8 mouse cellular contexts compared by ENCODE assay signal in the genomic region with DNA sequence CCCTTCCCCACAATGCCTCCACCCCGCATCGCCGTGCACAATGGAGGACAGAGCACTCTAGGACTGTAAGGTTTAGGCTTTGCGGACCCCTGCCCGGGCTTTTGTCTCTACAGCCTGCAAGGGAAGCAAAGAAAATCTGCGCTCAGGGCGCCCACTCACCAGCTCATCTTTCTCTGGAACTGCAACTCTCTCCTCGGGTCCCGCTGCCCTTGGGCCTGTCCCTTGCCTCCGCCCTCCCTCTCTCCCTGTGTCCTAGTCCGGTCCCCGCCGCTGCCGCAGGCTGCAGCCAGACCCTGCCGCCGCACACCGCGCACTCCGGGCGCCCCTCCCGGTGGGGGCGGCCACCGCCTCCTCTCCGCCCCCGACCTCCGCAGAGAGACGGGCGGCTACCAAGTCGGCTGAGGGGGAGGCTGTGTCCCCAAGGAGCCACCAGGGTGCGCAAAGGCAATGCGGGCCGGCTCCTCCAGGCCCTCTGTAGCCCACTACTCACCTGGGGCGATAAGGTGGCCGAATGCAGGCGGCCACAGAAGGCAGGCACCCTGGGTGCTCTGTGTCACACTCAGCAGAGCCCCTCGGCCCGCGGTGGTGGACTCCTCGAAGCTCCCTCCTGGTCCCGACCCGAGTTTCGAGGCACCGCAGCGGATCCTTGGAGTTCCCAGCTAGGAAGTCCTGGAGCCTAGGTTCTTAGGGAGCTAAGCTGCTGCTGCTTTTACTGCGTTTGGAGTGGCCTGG.
DNase-seq lines count a peak whose midpoint lies in the region; ATAC-seq and TF ChIP-seq lines count a peak whose summit lies in the region.

No protein-coding gene starts in this region.

- H3K27me3 ChIP-seq in intestine, postnatal 0 days (replicated peaks; ENCODE audit: control insufficient read depth, insufficient read depth, low read length) = no peaks in the 10 kb centered on the region

- H3K27ac ChIP-seq in intestine, postnatal 0 days (ENCODE audit: low read depth, low read length) = peak overlapping the region; percentile 76

- under 1% methylated on average over 45 of the region's 45 CpGs for WGBS in intestine, postnatal 0 days

- H3K36me3 ChIP-seq in intestine, postnatal 0 days (ENCODE audit: control insufficient read depth, insufficient read depth) = no peaks in the 10 kb centered on the region

- H3K4me1 ChIP-seq in intestine, postnatal 0 days (replicated peaks; ENCODE audit: control insufficient read depth, insufficient read depth, low read length) = no peaks in the 10 kb centered on the region

- peak overlapping the region; percentile 74 for H3K4me3 ChIP-seq in intestine, postnatal 0 days (ENCODE audit: low read depth, low read length)

- H3K9me3 ChIP-seq in intestine, postnatal 0 days (ENCODE audit: control insufficient read depth) = no peaks in the 10 kb centered on the region

- peak overlapping the region; percentile 58 for H3K9ac ChIP-seq in intestine, postnatal 0 days (ENCODE audit: low read depth, low read length)

- TF ChIP-seq CTCF in intestine, postnatal 0 days (IDR thresholded peaks at IDR 0.05; ENCODE audit: low read depth) = peak; percentile 81

- peak; percentile 89 for DNase-seq in adrenal gland, postnatal 10 days
- DNase-seq in embryo, embryonic 9.5 days (ENCODE audit: extremely low spot score) = peak; percentile 91
- DNase-seq in heart, adult 11 months = peak; percentile 99
- DNase-seq in left cerebral cortex, postnatal 36 days (ENCODE audit: low spot score in 2 of 2) = peak; percentile 63 to 66
- DNase-seq in mesoderm, embryonic 11.5 days (ENCODE audit: low read depth, low spot score) = peak; percentile 83
- peak; percentile 62 for DNase-seq in right cerebral cortex, postnatal 4 days
- no peak for DNase-seq in MN1 (ENCODE audit: low spot score)

- ATAC-seq in intestine, postnatal 0 days = peak; percentile 90

- intact Hi-C loops in left cerebral cortex, postnatal 36 days (cut with DNase I) = no loop called here

- peak overlapping the region; percentile 75 for H3K4me2 ChIP-seq in intestine, postnatal 0 days (replicated peaks; ENCODE audit: low read depth)
